Mouse (Mus musculus): ENCODE measurements around the gene Cwf19l1. TPM values are rescaled to one million over a fixed set of nuclear protein-coding genes. Genes with fewer than 3 reads are reported as not detected.

Gene Cwf19l1
- total RNA-seq, 2 experiments from 2014 or later: 5.8 to 8.1 TPM

GRCm38 (mm10) chr19:44107661-44108521 is 27.8 kb downstream of the Cwf19l1 start:
- Histone ChIP-seq H3K27ac (peak overlapping the region; percentile 93), H3K4me3 (peak overlapping the region; percentile 93)
- TF ChIP-seq CTCF (IDR thresholded peaks at IDR 0.05): no peak
- no peak for DNase-seq
- intact Hi-C loops (cut with DNase I): loop anchor here (2.0 kb wide), 1 partner anchor 27 kb away; the partner anchor contains the start of gene Cwf19l1

GRCm38 (mm10) chr19:44106831-44107660 is 28.6 kb downstream of the Cwf19l1 start, which contains the start of gene Chuk:
Gene Chuk (minus strand): TSS chr19:44107480.
- Histone ChIP-seq H3K27ac (peak within 1 kb of the TSS; percentile 93), H3K4me3 (peak within 1 kb of the TSS; percentile 93)
- intact Hi-C loops (cut with DNase I): loop anchor here (2.0 kb wide), 1 partner anchor 28 kb away; the partner anchor contains the start of gene Cwf19l1
- no peak for TF ChIP-seq CTCF (IDR thresholded peaks at IDR 0.05)
- DNase-seq: peak; percentile 99

GRCm38 (mm10) chr19:44104393-44104792 is 31.3 kb downstream of the Cwf19l1 start:
- Histone ChIP-seq H3K4me3 (no peak overlapping the region), H3K27ac (no peak overlapping the region)
- intact Hi-C loops (cut with DNase I): no loop called here
- DNase-seq: no peak
- no peak for TF ChIP-seq CTCF (IDR thresholded peaks at IDR 0.05)

- TF ChIP-seq CTCF (IDR thresholded peaks at IDR 0.05): no peak
- intact Hi-C loops (cut with DNase I): no loop called here
- no peak for DNase-seq
- Histone ChIP-seq H3K27ac (no peak overlapping the region), H3K4me3 (no peak overlapping the region)
Observed at GRCm38 (mm10) chr19:44103001-44103400, 32.7 kb downstream of the Cwf19l1 start.

GRCm38 (mm10) chr19:44100840-44101239 is 34.8 kb downstream of the Cwf19l1 start:
- no peak for DNase-seq
- no peak for TF ChIP-seq CTCF (IDR thresholded peaks at IDR 0.05)
- Histone ChIP-seq H3K27ac (no peak overlapping the region), H3K4me3 (no peak overlapping the region)
- intact Hi-C loops (cut with DNase I): no loop called here

GRCm38 (mm10) chr19:44086278-44086677 is 49.4 kb downstream of the Cwf19l1 start:
- no peak for TF ChIP-seq CTCF (IDR thresholded peaks at IDR 0.05)
- intact Hi-C loops (cut with DNase I): no loop called here
- no peak overlapping the region for H3K27ac ChIP-seq
- DNase-seq: no peak
- H3K4me3 ChIP-seq: no peak overlapping the region

- no peak overlapping the region for H3K4me3 ChIP-seq
- TF ChIP-seq CTCF (IDR thresholded peaks at IDR 0.05): no peak
- intact Hi-C loops (cut with DNase I): no loop called here
- DNase-seq: no peak
- H3K27ac ChIP-seq: no peak overlapping the region
Observed at GRCm38 (mm10) chr19:44080920-44081319, 54.8 kb downstream of the Cwf19l1 start.

- no peak for DNase-seq
- Histone ChIP-seq H3K4me3 (no peak overlapping the region), H3K27ac (no peak overlapping the region)
- intact Hi-C loops (cut with DNase I): no loop called here
- TF ChIP-seq CTCF (IDR thresholded peaks at IDR 0.05): no peak
Observed at GRCm38 (mm10) chr19:44080023-44080422, 55.7 kb downstream of the Cwf19l1 start.

GRCm38 (mm10) chr19:44077024-44077423 is 58.7 kb downstream of the Cwf19l1 start:
- Histone ChIP-seq H3K27ac (no peak overlapping the region), H3K4me3 (no peak overlapping the region)
- intact Hi-C loops (cut with DNase I): no loop called here
- DNase-seq: no peak
- TF ChIP-seq CTCF (IDR thresholded peaks at IDR 0.05): no peak

GRCm38 (mm10) chr19:44076457-44076856 is 59.2 kb downstream of the Cwf19l1 start:
- intact Hi-C loops (cut with DNase I): no loop called here
- no peak for DNase-seq
- Histone ChIP-seq H3K27ac (no peak overlapping the region), H3K4me3 (no peak overlapping the region)
- no peak for TF ChIP-seq CTCF (IDR thresholded peaks at IDR 0.05)

- peak; percentile 17 for DNase-seq
- Histone ChIP-seq H3K4me3 (no peak overlapping the region), H3K27ac (no peak overlapping the region)
- intact Hi-C loops (cut with DNase I): no loop called here
- TF ChIP-seq CTCF (IDR thresholded peaks at IDR 0.05): no peak
Observed at GRCm38 (mm10) chr19:44074986-44075385, 60.7 kb downstream of the Cwf19l1 start.

GRCm38 (mm10) chr19:44071166-44071565 is 64.5 kb downstream of the Cwf19l1 start:
- intact Hi-C loops (cut with DNase I): no loop called here
- Histone ChIP-seq H3K4me3 (no peak overlapping the region), H3K27ac (no peak overlapping the region)
- DNase-seq: peak; percentile 16
- TF ChIP-seq CTCF (IDR thresholded peaks at IDR 0.05): no peak

GRCm38 (mm10) chr19:44069914-44070232 is 65.8 kb downstream of the Cwf19l1 start:
- no peak for TF ChIP-seq CTCF (IDR thresholded peaks at IDR 0.05)
- peak overlapping the region; percentile 83 for H3K4me3 ChIP-seq
- no peak for DNase-seq
- H3K27ac ChIP-seq: peak overlapping the region; percentile 90
- intact Hi-C loops (cut with DNase I): no loop called here
